Mouse (Mus musculus): ENCODE measurements around the gene 9130019O22Rik.

DNA sequence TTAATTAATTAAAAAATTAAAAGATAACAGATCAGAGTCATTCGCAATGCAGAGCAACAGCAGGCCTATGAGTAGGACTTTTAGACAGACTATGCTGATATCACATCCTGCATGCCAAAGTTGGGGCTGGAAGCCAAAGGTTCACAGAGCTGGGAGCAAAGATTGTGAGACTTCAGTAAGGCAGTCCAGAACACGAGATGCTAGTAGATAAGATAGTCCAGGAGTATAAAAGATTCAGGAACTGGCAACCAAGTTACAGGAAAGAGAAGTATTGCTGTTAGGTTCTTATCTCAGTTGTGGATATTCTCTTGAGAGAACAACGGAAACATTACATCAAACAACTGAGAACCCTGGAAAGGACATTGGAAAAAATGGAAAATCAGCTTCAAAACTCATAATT lies 39.4 kb upstream of the 9130019O22Rik start:
- TF ChIP-seq POLR2A (IDR thresholded peaks at IDR 0.05; ENCODE audit: borderline replicate concordance, control insufficient read depth, low read depth, low read length) (no peak), CTCF (IDR thresholded peaks at IDR 0.05; ENCODE audit: control insufficient read depth, insufficient read depth, low read length) (no peak)
